Mouse (Mus musculus) brain, embryonic 14.5 days (tissue): ENCODE measurements at regions not wholly inside any gene's neighbourhood (a gene's known extent, or its start where the extent isn't known, plus 50 kb on each side); places are given as distances from the start of the nearest gene placed in this dataset.

Source experiments
- CTCF ChIP-seq: fragments of 200-500 bp; IDR thresholded peaks from 2 replicates; pipeline ENCODE4 v1.5.1; 2012; ENCODE audit warnings: inconsistent platforms, mild to moderate bottlenecking, moderate library complexity, borderline replicate concordance; ENCODE audit not compliant: insufficient read depth, insufficient read length; ENCODE audit errors: extremely low read depth
- POLR2A ChIP-seq: fragments of 200-500 bp; IDR thresholded peaks from 2 replicates; pipeline ENCODE4 v1.6.1; 2012; ENCODE audit warnings: mild to moderate bottlenecking, inconsistent platforms, borderline replicate concordance; ENCODE audit not compliant: poor library complexity, insufficient read depth, insufficient read length, severe bottlenecking; ENCODE audit errors: extremely low read depth

DNA sequence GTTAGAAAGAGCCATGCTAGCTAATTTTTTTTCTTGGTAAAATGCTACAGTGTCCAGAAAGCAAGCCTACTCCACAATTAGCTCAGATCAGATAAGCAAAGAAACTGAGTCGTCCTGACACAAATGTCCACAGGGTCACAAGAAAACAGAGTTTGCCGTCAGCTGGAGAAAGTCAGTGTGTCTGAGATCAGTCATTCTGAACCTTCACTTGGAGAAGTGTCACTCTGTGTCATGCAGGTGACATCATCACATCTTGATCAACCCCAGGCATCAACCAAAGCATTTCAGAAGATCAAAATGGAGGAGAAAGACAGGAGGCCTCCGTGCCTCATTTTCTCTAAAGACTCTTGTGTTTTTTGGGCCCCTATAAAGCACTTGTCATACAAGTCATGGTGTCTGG is 121.5 kb upstream of the Cdk6 start:
- TF ChIP-seq CTCF: no peak
- no peak for TF ChIP-seq POLR2A
